Mouse (Mus musculus): ENCODE results near the gene Bhlhe23.

Gene Bhlhe23

DNA sequence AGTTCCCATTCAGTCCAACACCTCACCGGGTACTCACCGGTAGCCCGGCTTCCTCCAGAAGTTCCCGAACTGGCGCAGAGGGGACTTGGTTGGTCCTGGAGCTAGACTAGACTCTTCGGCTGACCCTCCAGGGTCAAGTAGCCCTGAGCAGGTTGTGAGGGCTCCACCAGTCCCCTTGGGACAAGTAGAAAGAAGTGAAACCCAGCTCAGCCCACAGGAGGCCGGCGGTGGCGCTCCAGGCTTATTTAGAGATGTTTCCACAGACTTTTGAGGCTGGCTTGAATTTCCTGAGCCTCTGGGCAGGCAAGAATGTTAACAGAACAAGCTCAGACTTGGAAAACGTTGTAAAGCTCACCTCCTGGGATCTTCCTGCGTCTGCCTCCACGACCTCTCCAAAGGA, 1.5 kb downstream of the Bhlhe23 start:
- no peak for DNase-seq (ENCODE audit: low read depth)

DNA sequence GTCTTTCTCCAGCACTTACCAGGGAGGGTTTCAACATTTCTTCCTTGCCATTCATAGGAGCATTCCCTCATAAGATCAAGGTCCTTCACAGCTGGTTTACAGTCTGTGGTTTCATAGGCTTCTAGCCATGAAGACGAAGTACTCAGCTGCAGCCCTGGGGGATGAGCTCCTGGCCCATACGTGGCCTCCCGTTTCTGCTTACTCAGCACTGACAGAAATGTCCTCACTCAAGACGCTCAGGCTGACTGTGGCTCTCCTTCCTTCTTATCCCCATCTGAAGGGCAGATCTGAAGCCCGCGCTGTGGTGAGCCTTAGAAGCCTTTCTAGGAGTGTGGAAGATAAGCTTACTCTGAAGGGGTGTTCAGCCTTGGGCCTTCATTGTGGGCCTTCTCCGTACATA, 11.0 kb downstream of the Bhlhe23 start:
- no peak for DNase-seq (ENCODE audit: low read depth)

DNA sequence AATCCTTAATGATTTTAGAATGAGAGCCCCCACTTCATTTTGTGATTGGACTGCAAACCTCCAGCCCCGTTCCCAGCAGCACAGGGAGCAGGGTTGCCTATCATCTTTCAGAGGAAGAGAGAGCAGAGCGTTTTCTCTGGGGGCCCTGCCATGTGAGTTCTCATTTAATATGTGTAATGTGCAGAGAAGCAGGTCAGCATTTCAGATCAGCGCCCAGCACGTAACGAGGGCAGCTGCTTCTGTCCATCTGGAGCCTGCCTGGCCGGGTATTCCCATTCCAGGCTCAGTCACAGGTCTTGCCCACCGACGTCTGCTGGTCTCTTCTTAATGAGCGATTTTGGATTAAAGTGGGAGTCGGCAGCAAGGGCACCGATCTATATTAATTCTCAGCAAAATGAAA, 11.7 kb downstream of the Bhlhe23 start:
- no peak for DNase-seq (ENCODE audit: low read depth)

DNA sequence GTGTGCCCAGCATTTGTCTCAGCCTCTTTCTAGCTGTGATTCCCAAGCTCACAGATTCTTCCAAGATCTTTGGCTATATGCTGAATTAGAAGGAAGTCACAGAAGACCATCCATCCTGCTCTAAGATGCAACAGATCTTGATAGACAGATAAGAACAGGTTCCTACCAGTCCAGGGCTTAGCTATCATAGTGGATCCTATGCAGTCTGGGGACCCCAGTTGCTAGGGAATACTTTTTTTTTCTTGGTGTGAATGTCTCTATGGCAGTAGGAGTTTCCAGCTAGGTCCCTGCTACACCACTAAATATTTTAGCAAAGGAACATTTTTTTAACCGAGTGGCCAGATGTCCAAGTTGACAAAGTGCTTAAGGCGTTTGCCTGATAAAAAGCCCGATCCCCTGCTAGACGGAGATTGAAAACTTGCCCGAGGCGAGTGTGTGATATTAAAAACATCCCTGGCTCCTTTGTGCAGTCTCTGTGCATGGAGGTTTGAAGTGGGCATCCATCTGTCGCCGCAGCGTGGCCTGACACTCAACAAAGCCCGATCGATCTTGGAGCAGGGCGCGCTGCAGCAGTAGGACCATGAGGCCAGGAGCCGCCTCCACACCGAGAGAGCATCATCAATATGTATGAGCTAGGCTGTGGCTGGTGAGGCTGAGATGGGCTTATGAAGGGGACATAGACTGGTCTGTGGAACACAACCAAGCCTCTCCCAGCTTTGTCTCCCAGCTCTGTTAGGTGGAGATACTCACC, 18.0 kb downstream of the Bhlhe23 start:
- DNase-seq (ENCODE audit: low read depth) = no peak

DNA sequence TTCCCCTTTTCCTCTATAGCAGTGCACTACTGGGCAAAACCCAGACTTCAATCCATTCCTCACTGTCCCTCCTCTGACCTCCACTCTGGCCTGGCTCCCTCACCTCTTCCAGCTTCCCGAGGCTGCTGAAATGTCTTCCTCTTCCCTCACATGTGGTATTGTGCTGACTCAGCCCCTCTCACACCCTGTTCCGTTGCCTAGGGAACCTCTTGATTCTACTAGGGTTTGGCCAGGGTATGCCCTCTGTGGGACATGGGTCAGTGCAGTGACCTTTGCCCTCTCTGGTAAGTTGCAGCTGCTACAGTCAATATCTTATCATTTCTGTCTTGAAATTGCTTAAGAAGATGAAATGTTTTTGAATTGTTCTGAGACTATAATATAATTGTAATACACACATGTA, 19.9 kb downstream of the Bhlhe23 start:
- no peak for DNase-seq (ENCODE audit: low read depth)

DNA sequence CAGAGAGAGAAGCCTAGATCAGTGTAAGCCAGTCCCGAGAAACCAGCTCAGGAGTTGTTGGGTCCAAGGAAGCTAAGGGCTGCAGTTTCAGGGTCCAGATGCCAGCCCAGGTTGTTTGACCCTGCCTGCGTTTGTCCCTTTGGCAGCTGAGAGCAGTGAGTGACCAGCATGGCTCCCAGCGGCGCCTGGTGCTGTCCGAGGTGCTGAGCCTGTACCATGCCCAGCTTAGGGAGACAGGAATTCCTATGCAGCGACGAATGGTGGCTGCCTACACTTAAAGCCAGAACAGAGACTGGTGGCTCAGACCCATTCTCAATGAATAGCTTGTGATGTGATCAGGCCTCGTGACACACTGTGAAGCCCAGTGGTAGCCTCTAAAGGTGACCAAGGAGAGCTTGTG, 20.8 kb downstream of the Bhlhe23 start:
- DNase-seq (ENCODE audit: low read depth) = no peak

DNA sequence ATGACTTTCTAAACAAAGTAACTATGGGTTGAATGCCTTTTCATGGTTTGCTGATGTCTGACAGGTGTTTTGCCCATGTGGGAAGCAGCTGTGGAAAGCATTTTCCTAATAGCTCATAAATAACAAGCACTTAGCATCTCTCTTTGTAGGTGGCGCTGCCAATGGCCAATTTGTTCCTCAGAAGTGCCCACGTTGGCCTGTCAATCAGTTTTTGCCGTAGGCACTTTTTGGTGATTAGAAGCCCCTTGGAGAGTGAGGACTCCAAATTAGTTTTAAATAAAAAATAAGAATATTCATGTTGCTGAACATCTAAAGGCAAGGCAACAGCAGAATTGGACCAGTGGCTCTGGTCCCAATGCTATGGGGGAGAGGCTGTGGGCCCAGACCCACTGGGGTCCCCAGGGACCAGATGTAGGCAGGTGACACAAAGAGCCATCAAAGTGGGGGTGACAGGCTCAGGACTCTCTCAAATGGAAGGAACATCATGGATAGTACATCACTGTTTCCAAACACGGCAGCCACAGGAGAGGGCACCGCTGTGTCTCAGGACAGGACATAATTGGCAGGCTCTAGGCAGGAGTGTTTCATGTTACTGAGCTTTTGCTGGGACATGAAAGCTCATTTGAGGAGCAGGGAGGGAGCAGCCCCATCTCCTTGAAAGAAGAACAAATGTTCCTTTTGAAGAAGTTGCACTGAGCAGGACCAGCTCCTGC, 21.6 kb downstream of the Bhlhe23 start:
- no peak for DNase-seq (ENCODE audit: low read depth)

DNA sequence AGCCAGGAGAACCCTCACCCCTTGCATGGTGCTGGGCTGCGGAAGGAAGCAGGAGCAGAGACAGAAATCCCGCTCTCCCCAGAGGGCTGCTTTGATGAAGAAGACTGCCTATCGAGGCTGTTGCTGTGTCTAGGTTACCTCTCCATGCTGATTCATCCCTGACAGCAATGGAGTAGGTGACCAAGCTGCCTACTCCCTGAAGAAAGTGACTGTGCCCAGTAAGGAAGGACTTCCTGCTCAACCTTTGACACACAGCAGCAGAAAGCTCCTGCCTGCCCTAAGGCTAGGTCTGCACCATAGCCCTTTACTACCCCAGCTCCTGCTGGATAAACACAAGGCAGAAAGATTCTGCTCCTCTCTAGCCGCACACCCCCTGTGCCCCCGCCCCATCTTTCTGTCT, 27.8 kb downstream of the Bhlhe23 start:
- no peak for DNase-seq (ENCODE audit: low read depth)

DNA sequence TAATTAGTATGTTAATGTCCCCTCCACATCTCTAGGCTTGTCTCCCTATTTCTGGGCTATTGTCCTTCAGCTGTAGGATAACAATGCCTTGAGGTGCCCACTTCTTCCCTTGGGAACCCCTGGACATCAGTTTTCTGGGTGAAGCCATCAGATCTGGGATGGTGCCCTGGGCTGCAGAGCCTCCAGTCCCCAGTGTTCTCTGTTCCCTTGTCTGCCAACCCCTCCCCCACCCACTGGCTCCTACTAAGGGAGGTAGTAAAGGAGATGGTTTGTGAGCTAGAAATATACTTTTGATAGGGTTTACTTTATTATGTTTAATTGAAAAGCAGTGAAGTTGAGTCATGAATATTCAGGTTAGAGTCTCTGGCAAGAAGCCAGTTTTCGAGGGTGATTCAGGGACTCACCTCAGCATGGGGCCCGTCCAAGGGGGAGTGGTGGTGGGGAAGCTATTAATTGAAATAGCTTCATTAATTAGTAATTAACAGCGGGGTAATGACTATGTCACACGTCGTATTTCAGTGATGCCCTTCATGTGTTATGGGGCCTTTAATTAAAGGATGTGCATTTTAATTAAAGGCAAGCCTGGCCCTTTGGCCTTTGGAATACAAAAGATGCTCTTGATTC, 30.0 kb downstream of the Bhlhe23 start:
- no peak for DNase-seq (ENCODE audit: low read depth)

DNA sequence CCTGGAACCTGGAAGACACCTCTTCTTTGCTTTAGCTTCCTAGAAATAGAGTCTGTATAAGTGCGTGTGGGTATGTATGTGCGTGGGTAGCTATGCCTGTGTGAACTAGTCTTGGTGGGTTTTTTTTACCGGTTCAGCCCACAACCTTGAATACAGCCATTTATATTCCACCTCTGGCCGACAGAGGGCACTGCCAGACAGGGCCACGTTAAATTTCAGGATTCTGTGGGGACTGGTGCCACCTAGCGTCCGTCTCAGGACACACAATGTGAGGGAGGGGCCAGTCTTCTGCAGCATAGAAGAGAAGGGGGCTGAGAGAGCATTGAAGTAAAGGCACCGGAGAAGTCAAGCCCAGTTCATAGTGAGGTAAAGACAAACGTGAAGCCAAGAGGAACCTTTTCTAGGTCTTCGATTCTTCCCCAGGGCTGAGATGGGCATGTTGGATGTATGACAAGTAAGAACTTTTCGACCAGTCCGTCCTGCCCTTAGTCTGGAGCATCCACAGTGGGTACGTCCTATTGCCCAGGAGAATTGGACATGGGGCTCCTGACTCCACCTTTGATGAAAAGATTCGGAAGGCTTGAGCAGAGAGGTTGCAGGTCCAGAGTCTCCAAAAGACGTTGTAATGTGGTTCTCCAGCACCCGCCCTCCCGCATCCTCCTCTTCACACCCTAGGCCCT, 31.3 kb downstream of the Bhlhe23 start:
- peak; percentile 81 for DNase-seq (ENCODE audit: low read depth)

DNA sequence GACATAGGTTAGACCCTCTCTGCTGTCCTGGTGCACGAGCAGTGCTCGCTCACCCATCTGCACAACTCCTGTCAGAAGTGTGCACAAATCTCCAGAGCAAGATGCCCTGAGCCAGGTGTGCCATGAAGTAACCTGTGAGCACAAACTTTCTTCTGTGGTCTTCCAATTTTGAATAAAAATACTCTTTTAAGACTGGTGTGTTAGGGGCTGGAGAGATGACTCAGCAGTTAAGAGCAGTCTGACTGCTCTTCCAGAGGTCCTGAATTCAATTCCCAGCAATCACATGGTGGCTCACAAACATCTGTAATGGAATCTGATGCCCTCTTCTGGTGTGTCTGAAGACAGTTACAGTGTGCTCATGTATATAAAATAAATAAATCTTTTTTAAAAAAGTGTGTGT, 33.4 kb downstream of the Bhlhe23 start:
- DNase-seq (ENCODE audit: low read depth) = no peak

DNA sequence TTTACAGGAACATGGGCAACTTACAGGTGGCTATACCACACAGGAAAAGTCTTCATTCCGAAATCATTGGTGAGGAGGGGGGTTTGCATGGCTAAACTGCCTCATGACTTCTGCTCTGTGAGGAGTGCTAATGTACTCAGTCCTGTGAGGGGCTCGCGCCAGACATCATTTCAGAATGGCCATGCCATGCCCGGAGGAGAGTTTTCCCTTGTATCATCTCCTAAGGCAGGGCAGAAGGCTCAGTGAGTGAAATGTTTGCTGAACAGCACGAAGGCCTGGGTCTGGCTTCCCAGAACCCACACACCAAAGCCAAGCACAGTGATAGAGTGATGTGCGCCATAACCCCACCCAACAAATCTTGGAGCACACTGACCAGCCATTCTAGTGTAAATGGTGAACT, 33.9 kb downstream of the Bhlhe23 start:
- DNase-seq (ENCODE audit: low read depth) = no peak

DNA sequence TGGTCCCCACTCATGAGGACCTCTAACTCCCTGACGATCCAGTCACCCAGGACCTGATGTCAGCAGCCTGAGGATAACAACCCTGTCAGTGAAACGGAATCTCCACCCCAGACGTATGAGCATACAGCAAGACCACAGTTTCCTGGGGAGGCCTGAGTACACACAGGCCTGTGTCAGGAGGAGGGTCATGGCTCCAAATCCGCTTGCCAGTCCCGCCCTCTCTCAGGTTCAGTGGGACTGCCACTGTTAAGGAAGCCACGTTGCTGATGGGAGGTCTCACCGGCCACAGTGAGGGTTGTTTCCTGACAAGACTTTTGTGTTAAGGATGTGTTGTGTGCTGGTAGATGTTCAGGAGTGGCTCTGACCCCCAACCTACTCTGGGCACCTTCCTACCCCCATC, 35.3 kb downstream of the Bhlhe23 start:
- no peak for DNase-seq (ENCODE audit: low read depth)

DNA sequence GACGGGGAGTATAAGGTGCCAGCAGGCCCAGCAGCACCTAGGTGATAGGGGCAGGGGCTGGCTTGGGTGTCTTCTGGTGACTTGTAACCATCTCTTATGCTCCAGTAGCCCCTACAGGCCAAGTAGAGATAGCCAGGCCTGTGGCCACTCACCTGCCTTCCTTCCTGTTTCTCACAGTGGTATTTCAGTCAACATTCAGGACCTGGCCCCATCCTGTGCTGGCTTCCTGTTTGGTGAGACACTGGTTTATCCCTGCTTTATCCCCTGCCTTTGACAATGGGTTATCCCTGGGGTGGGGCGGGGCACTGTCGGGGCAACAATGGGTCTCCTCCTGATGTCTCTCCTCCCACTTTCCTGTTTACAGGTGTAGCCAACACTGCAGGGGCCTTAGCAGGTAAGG, 36.4 kb downstream of the Bhlhe23 start:
- DNase-seq (ENCODE audit: low read depth) = no peak

DNA sequence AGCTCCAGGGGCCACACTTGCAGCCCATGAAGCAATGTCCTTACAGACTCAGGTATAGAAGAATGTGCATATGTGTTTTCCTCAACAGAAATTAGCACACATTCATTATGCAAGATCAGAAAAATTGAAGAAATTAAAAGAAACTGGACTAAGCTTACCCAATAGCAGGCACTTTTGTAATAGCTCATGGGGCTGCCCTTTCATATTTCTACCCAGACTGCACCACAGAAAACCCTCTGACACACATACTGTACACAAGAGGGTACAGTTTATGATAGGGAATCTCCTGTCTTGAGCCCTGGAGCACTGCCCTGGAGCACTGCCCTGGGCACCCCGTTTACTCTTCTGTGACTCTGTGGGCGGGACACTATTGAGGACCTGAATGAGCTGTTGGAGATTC, 38.7 kb downstream of the Bhlhe23 start:
- no peak for DNase-seq (ENCODE audit: low read depth)

DNA sequence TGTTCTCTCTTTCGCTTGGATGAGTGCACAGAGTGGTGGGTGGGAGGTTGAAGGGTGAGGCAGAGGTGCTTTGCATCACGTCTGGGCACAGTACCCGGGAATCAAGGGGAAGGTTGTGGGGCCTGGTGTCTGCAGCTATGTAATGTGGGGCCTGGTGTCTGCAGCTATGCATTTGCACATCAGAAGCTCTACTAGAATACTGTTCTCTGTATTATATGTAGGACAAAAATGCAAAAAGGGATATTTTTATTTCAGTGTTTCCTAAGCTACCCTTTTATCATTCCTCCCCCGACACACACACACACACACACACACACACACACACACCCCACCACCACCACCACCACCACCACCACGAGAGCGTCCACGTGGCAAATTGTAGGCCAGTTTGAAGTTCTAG, 41.5 kb downstream of the Bhlhe23 start:
- no peak for DNase-seq (ENCODE audit: low read depth)

DNA sequence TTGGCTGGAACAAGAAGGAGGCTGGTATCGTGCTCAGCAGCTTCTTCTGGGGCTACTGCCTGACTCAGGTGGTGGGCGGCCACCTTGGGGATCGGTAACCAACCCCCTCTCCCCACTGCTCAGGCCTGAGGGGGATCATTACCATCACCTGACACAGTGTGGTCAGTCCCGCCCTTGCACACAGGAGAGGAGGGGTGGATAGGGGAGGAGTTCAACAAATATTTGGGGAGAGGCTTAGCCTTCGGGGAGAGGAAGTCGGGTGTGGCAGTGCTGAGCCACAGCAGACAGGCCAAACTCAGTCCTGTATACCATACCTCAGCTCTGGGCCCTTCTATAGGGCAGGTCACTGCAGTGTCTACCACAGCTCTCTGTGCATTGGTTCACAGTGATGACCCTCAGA, 44.7 kb downstream of the Bhlhe23 start:
- no peak for DNase-seq (ENCODE audit: low read depth)

DNA sequence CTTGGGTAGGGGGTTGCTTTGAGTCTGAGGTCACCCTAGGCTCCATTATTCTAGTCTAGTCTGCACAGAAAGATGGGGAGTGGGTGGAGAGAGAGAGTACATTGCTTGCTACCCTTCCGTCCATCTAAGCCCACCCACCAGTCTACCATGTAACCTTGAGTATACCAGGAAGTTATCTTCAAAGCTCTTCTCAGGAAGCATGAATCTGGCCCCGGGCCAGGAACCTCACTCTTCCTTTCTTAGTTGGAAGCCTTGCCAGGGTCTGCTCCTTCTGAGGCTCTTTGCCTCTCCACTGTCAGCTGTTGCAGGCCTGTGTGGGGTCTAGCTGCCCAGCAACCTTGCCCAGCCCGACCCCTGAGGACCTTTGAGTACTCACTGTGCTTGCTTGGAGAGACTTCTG, 45.7 kb downstream of the Bhlhe23 start:
- DNase-seq (ENCODE audit: low read depth) = no peak

DNA sequence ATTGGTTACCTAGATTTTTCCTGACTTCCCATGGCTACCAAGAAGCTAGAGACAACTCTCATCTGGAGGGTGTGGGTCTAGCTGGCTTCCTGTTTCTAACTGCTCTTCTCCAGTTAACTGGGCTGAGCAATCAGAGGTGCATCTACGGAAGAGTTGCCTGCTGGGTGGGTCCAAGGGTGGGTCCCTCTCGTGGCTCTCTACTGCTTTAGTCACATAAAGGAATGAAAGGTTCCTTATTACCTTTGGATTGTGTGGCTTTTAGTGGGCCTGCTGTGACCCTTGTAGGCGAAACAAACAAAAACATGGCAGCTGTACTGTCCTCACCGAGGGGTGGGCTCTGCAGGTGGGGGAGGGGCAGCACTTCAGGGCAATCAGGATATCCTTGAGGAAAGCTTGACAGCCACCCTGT, 49.1 kb downstream of the Bhlhe23 start:
- no peak for DNase-seq (ENCODE audit: low read depth)

DNA sequence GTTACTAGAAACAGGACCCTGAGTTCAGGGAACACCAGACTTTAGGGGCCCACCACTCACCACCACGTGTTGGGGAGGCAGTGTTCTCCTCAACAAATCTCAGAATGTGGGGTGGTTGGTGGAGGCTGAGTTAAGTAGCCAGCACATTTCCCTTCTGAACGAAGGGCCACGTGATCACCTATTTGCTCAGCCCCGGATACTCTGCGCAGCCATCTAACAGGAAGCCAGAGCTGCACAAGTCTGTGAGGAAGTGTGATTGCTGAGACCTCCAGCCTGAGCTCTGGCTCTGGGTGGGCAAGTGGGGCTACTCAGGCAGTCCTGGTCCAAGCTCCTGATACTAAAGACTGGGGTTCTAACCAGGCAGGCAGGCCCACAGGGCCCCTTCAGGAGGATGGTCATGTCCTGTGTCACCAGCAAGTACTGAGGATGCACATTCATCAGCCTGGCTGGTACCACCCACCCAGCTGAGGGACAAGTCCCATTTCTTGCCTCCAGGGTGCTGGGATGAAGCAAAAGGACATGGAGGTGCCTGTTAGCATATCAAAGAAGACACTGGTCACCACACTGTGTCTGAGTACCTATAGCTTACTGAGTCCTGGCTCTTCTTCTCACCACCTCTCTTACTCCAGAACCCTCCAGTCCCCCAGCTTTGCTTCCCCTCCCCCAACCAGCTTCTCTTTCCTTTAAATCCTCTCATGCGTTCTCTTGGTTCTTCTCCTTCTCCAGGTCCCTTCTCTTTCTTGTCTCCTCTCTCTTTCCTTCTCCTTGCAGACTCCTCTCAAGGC, 49.9 kb downstream of the Bhlhe23 start:
- DNase-seq (ENCODE audit: low read depth) = no peak

DNA sequence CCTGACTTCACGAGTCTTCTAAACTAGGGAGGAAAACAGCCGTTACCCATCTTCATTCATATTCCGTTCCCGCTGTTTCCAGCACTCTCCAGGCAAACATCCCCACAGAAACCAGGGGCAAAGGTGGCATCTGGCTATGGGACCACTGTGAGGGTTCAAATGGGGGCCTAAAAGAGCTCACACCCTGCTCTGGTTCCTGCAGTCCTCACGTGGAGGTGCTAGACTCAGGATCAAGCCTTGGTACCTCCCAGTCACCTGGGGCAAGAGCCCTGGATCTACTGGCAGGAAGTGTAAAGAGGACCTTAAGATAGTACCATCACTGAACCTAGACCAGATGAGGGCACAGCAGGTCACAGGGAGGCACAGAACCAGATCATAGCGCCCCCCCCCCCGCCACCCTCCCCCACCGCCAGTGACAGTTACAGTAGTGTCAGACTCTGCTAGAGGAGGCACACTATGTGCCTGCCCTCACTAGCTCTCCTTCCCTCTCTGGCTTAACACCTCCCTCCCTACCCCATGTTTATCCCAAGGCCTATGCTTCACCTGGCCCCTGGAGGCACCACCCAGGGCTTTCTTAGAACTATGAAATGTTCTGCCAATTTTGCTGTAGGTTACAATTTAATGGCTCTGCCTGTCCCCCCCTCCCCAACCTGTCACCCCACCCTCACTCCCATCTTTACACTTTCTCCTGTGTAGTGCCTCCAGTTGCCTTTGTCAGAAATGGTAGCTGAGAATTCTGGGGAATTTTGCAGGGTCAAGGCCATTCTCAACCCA, 50.7 kb downstream of the Bhlhe23 start:
- no peak for DNase-seq (ENCODE audit: low read depth)
